Mouse (Mus musculus): Measurements from ENCODE around the gene Zfp661. TPM values are rescaled to one million over a fixed set of nuclear protein-coding genes. Genes with fewer than 3 reads are reported as not detected.

Gene Zfp661
- polyA plus RNA-seq (2015; fragmentation: Nextera tagmentation; extraction: Ambion mirVana), result 4.4 TPM in 2 replicates

DNA sequence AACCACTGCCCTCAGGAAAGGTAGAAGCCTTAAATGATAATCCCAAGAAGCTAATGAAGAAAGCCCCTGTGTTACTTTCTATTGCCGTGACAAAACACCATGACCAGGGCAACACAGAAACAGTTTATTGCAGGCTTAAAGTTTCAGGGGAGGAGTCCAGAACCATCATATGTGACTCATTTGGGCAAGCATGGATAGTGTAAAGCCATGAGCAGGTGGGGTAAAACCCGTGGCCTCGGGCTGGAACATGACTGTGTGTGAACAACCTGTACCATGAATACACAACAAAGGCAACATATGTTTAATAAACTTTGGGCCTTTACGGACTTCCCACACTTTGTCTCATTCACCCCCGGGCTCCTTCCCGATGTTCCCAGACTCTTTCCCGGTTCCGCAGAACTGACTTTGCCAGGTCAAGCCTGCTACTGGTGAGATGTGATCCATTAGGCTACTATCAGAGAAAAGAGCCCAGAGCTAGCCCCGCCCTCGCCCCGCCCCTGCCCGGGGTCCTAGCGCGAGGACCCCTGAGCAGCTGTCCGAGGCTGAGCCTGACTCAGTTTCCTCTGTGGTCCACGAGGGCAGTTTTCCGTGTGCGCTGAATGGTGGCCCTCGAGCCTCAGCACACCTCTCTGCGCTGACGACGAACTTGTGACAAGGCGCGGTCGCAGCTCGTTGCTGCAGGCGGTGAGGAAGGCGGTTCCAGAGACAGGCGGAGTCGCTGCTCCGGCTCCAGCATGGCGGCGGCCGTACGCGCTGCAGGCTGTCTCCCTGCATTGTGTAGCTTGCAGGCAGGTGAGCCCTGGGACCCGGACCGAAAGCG is at the start of gene Zfp661, which contains the start of gene Mrps5:
Zfp661 (minus strand) TSS at position 401 of the 820 bp plus-strand sequence.
Mrps5 (plus strand) TSS at position 529 of the 820 bp plus-strand sequence.
- ATAC-seq (ENCODE audit: borderline replicate concordance, extremely low read depth, low FRiP score, low TSS enrichment), result peak; percentile 87; the same call in 1 of the 2 replicates
- Histone ChIP-seq H3K9ac (peak within 1 kb of the TSS; percentile 86), H3K4me1 (peaks cover 27% of the 10 kb centered on the region), H3K4me3 (peak within 1 kb of the TSS; percentile 94), H3K9me3 (no peaks in the 10 kb centered on the region), H3K36me3 (no peaks in the 10 kb centered on the region), H3K27ac (peak within 1 kb of the TSS; percentile 90), H3K27me3 (no peaks in the 10 kb centered on the region), H3K4me2 (peak within 1 kb of the TSS; percentile 73)
- 5% methylated on average over 39 of the region's 39 CpGs for WGBS

DNA sequence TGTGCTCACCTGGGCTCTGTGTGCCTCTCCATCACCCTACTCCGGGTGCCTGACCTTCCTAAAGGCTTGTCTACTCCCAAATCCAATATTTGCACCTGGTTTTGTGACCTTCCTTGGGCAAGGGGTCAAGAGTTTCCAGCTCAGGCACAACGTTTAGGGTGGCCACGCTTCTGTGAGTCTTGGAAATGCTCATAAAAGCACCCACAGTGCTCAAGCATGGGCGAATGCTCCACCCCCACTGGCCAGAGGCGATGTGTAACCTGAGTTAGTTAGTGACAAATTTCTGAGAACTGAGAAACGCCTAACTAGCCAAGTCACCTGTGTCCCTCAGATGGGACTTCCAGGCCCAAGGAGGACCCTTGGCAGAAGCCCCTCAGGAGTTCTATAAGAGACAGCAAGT is 48.7 kb upstream of the Zfp661 start:
- ATAC-seq (ENCODE audit: borderline replicate concordance, extremely low read depth, low FRiP score, low TSS enrichment), result no peak
- Histone ChIP-seq H3K4me1 (no peaks in the 10 kb centered on the region), H3K27me3 (no peaks in the 10 kb centered on the region), H3K9ac (no peak overlapping the region), H3K4me2 (no peak overlapping the region), H3K9me3 (no peaks in the 10 kb centered on the region), H3K36me3 (no peaks in the 10 kb centered on the region), H3K4me3 (no peak overlapping the region), H3K27ac (no peak overlapping the region)
- WGBS, result 49% methylated on average over 6 of the region's 6 CpGs

DNA sequence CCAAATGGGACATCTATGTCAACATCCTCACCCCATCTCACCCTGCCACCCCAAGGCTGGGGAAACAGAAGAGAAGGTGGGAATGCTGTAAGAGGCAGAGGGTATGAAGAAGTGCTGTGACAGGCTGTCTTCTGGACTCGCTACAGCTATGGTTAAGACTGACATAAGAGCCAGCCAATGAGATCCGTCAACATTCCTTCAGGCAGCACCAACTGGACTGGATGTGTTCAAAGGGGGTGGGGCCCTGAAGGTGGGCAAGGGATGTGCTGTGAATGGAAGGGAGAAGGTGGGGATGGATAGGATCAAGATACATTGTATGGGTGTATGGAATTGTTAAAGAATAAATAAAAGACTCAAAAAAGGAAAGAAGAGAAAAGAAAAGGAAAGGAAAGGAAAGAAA is 45.7 kb upstream of the Zfp661 start:
- Histone ChIP-seq H3K4me3 (no peak overlapping the region), H3K27me3 (no peaks in the 10 kb centered on the region), H3K36me3 (no peaks in the 10 kb centered on the region), H3K9me3 (no peaks in the 10 kb centered on the region), H3K4me1 (no peaks in the 10 kb centered on the region), H3K4me2 (no peak overlapping the region), H3K27ac (no peak overlapping the region), H3K9ac (no peak overlapping the region)
- 54% methylated on average over 2 of the region's 2 CpGs for WGBS
- ATAC-seq (ENCODE audit: borderline replicate concordance, extremely low read depth, low FRiP score, low TSS enrichment), result no peak

DNA sequence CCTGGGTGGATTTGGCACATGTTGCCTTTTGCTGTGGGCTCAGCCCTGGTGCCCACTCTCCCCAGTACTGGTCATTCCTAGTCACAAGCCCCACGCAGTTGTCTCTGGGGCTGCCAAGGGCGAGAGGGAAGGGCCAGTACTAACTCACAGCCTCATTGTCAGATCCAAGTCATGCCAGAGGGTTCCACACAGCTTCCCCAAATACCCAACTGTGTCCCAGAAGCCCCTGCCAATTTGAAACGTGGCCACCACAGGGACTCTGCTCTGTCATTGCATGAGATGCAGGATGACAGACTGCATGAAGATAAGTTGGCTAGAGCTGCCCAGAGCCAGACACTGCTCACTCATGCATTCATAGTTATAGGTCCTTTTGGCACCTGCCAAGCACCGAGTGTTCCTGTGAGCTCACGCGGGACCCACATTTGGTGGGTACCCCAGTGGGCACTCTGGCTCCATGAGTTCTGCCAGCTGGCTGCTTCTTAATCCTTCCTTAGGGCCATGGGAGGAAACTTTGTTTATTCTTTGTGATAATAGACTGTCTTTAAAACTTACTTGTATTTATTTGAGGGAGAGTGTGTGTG is 41.2 kb upstream of the Zfp661 start:
- Histone ChIP-seq H3K9ac (no peak overlapping the region), H3K4me2 (no peak overlapping the region), H3K27ac (no peak overlapping the region), H3K36me3 (no peaks in the 10 kb centered on the region), H3K4me1 (0 out of 2 replicates have a peak, but pooled peaks cover 5% of the 10 kb centered on the region), H3K4me3 (no peak overlapping the region), H3K27me3 (no peaks in the 10 kb centered on the region), H3K9me3 (no peaks in the 10 kb centered on the region)
- 82% methylated on average over 6 of the region's 6 CpGs for WGBS
- no peak for ATAC-seq (ENCODE audit: borderline replicate concordance, extremely low read depth, low FRiP score, low TSS enrichment)

DNA sequence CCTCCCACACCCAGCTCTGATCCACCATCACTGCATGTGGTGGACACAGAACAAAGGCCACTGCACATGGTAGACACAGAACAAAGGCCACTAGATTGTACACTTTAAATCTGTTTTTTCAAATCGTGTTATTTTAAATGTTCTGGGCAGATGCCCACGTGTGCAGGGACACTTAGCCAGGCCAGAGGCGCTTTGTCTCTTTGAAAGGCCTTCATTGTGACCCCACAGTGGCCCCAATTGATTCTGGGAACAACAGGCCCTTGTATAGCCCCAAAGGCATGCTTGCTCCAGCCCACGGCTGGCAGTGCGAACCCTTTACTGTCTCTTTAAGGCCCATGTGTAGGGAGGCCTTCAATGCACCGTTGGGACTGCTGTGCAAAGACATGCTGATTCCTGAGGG is 40.5 kb upstream of the Zfp661 start:
- H3K4me3 ChIP-seq, result no peak overlapping the region
- no peaks in the 10 kb centered on the region for H3K27me3 ChIP-seq
- H3K4me1 ChIP-seq, result 0 out of 2 replicates have a peak, but pooled peaks cover 5% of the 10 kb centered on the region
- no peak for ATAC-seq (ENCODE audit: borderline replicate concordance, extremely low read depth, low FRiP score, low TSS enrichment)
- no peak overlapping the region for H3K9ac ChIP-seq
- H3K27ac ChIP-seq, result no peak overlapping the region
- WGBS, result 74% methylated on average over 6 of the region's 6 CpGs
- no peak overlapping the region for H3K4me2 ChIP-seq
- no peaks in the 10 kb centered on the region for H3K36me3 ChIP-seq
- no peaks in the 10 kb centered on the region for H3K9me3 ChIP-seq

DNA sequence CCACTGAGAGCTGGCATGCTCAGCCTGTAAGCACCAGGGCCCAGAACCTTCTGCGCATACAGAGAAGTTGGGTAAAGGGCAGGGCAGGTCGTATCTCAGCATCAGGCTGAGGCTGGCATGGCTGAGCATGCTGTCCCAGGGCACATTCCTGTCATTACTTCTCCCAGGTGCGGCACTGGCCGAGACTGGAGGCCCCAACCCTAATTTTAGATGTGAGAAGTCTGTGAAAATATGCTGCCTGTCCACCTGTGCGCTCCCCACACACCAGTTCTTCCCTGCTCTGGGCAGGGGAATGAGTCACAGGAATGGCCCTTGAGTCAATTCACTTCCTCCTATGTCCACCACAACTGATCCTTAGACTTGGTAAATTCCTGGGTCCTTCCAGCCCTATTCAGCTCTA is 38.8 kb upstream of the Zfp661 start:
- ATAC-seq (ENCODE audit: borderline replicate concordance, extremely low read depth, low FRiP score, low TSS enrichment), result peak; percentile 39; the same call in 1 of the 2 replicates
- no peaks in the 10 kb centered on the region for H3K9me3 ChIP-seq
- peak overlapping the region; percentile 33; the same call in 1 of the 2 replicates for H3K27ac ChIP-seq

DNA sequence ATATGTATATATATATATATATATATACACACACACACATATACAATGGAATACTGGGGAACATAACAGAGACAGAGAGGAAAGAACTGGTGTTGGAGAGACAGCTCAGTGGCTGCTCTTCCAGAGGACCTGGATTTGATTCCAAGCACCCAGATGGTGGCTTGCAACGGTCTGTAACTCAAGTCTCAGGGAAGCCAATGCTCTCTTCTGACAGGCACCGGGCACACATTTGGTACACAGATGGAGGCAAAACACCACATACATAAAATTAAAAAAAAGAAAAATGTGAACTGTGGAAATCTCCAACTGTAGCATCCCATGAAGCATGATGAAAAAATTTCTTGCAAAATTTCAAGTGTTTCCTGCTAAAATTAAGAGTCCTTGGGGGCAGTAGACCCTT is 37.9 kb upstream of the Zfp661 start:
- Histone ChIP-seq H3K4me1 (0 out of 2 replicates have a peak, but pooled peaks cover 5% of the 10 kb centered on the region), H3K27ac (no peak overlapping the region; the same call in 1 of the 2 replicates), H3K9me3 (no peaks in the 10 kb centered on the region), H3K4me3 (no peak overlapping the region), H3K9ac (no peak overlapping the region), H3K36me3 (no peaks in the 10 kb centered on the region), H3K4me2 (no peak overlapping the region), H3K27me3 (no peaks in the 10 kb centered on the region)
- WGBS, result 89% methylated on average over 2 of the region's 2 CpGs
- ATAC-seq (ENCODE audit: borderline replicate concordance, extremely low read depth, low FRiP score, low TSS enrichment), result no peak

More for the DNA sequence above, 38.8 kb upstream of the Zfp661 start:
- H3K27me3 ChIP-seq, result no peaks in the 10 kb centered on the region
- 0 out of 2 replicates have a peak, but pooled peaks cover 5% of the 10 kb centered on the region for H3K4me1 ChIP-seq
- WGBS, result 48% methylated on average over 5 of the region's 5 CpGs
- H3K9ac ChIP-seq, result no peak overlapping the region
- no peak overlapping the region for H3K4me3 ChIP-seq
- H3K36me3 ChIP-seq, result no peaks in the 10 kb centered on the region
- H3K4me2 ChIP-seq, result no peak overlapping the region

DNA sequence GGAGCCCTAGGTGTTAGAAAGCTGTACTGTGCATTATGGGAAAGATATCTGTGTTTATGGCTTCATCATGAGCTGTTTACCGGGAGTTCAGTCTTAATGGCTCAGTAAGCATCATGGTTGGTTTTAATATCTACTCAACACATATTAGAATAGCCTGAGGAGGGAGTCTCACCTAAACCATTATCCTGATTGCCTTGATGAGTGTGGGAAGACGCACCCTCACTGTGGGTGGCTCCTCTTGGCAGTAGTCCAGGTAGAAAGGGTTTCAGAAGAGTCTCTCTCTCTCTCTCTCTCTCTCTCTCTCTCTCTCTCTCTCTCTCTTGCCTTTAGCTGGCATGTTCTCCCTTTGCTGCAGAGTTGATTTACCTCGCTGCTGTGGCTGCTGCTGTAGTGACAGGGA is 35.2 kb upstream of the Zfp661 start:
- Histone ChIP-seq H3K4me3 (no peak overlapping the region), H3K36me3 (no peaks in the 10 kb centered on the region), H3K4me2 (no peak overlapping the region), H3K27ac (no peak overlapping the region), H3K9me3 (no peaks in the 10 kb centered on the region), H3K9ac (no peak overlapping the region), H3K4me1 (0 out of 2 replicates have a peak, but pooled peaks cover 5% of the 10 kb centered on the region), H3K27me3 (no peaks in the 10 kb centered on the region)
- 46% methylated on average over 3 of the region's 3 CpGs for WGBS
- ATAC-seq (ENCODE audit: borderline replicate concordance, extremely low read depth, low FRiP score, low TSS enrichment), result no peak

DNA sequence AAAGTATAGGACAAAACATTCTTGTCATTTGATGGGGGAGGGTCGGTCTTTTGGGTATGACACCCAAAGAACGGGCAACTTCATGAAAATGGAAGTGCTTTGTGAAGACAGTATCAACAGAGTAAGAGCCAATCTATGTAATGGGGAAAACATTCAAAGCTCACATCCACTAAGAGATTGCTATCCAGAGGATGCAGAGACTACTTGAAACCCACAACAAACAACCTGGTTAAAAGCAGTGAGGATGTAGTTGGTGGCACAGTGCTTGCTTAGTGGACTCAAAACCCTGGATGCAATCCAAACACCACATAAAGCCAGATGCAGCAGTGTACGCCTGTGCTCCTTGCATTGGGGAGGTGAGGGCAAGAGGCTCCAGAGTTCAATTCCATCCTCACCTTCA is 32.4 kb upstream of the Zfp661 start:
- Histone ChIP-seq H3K4me3 (no peak overlapping the region), H3K27ac (no peak overlapping the region), H3K9ac (no peak overlapping the region), H3K4me1 (no peaks in the 10 kb centered on the region), H3K4me2 (no peak overlapping the region), H3K9me3 (no peaks in the 10 kb centered on the region), H3K36me3 (no peaks in the 10 kb centered on the region), H3K27me3 (no peaks in the 10 kb centered on the region)
- 80% methylated on average over 3 of the region's 3 CpGs for WGBS
- no peak for ATAC-seq (ENCODE audit: borderline replicate concordance, extremely low read depth, low FRiP score, low TSS enrichment)

DNA sequence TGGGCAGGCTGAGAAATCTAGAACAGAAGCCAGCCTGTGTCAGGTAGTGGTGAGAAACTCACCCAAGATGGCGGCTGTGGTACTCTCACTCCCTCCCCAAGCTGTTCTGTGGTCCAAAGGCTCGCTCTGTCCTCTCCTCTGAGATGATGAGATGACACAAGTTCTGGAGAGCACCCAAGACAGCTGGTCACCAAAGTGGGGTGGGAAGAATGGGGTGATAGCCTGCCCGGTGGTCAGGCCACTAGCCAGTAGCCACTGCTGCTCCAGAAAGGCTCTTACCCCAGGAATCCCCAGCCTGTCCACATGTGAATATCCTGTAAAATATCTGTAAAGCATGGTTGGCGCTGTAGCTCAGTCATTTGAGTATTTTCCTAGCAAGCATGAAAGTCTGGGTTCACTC is 25.4 kb upstream of the Zfp661 start:
- Histone ChIP-seq H3K36me3 (no peaks in the 10 kb centered on the region), H3K4me1 (0 out of 2 replicates have a peak, but pooled peaks cover 5% of the 10 kb centered on the region), H3K9me3 (no peaks in the 10 kb centered on the region), H3K27ac (no peak overlapping the region), H3K9ac (no peak overlapping the region), H3K4me2 (no peak overlapping the region), H3K4me3 (no peak overlapping the region), H3K27me3 (no peaks in the 10 kb centered on the region)
- WGBS, result 86% methylated on average over 4 of the region's 4 CpGs
- ATAC-seq (ENCODE audit: borderline replicate concordance, extremely low read depth, low FRiP score, low TSS enrichment), result no peak

DNA sequence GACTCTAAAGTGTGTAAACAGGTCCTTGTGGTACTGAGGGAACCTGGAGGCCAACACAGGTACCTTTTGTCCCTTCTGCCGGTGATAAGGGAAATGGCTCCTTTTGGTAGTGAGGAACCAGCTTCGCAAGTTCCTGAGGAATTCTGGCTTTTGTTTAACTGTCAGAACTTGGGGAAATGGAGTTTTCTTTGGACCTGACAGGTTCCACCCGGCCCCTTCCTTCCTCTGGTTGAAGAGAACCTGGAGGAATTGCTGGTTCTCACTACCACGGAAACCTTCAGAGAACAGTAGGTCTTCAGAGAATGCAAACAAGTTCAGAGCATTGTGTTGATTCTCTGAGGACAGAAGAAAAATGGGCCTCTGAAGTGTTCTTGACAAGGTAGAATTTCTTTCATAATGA is 24.5 kb upstream of the Zfp661 start:
- Histone ChIP-seq H3K27ac (no peak overlapping the region), H3K9me3 (no peaks in the 10 kb centered on the region), H3K4me3 (no peak overlapping the region), H3K4me1 (0 out of 2 replicates have a peak, but pooled peaks cover 5% of the 10 kb centered on the region), H3K4me2 (no peak overlapping the region), H3K36me3 (no peaks in the 10 kb centered on the region), H3K27me3 (no peaks in the 10 kb centered on the region), H3K9ac (no peak overlapping the region)
- ATAC-seq (ENCODE audit: borderline replicate concordance, extremely low read depth, low FRiP score, low TSS enrichment), result no peak
- 42% methylated on average over 4 of the region's 4 CpGs for WGBS

DNA sequence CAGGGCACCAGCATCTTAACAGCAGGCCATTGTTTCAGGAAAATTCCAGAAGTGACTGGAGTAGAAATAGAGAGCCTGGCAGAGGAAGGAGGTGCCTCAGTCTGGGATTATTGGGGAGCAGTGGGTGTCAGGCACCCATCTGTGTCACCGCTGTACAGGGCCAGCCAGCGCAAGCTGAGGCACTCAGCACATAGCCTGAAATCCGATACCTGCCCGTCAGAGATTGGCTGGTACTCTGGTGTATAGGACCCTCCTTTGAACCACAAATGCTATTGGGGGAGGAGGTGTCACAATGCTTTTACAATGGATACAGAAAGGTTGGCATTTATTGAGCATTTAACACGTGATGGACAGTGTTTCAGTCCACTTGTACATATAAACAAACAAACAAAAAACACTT is 22.1 kb upstream of the Zfp661 start:
- Histone ChIP-seq H3K36me3 (peaks cover 22% of the 10 kb centered on the region), H3K4me3 (no peak overlapping the region), H3K9me3 (no peaks in the 10 kb centered on the region), H3K27ac (no peak overlapping the region), H3K9ac (no peak overlapping the region), H3K27me3 (no peaks in the 10 kb centered on the region), H3K4me1 (0 out of 2 replicates have a peak, but pooled peaks cover 5% of the 10 kb centered on the region), H3K4me2 (no peak overlapping the region)
- 4% methylated on average over 5 of the region's 5 CpGs for WGBS
- ATAC-seq (ENCODE audit: borderline replicate concordance, extremely low read depth, low FRiP score, low TSS enrichment), result peak; percentile 69; the same call in 1 of the 2 replicates

Measured in lung, embryonic 15.5 days (tissue).